Mouse (Mus musculus) olfactory bulb, adult 2 months (tissue): ENCODE measurements around the gene Rps27l. TPM values are rescaled to one million over a fixed set of nuclear protein-coding genes. Genes with fewer than 3 reads are reported as not detected.

Experiments used
- H3K27ac ChIP-seq: fragments of 200-500 bp; 2 replicates; pipeline ENCODE4 v1.5.1; 2012; ENCODE audit warnings: low read depth, low read length; ENCODE audit not compliant: insufficient read depth
- H3K4me1 ChIP-seq: fragments of 200-500 bp; 2 replicates; pipeline ENCODE4 v1.6.1; 2012; ENCODE audit warnings: low read length; ENCODE audit not compliant: control insufficient read depth, insufficient read depth
- H3K4me3 ChIP-seq: fragments of 200-500 bp; 2 replicates; pipeline ENCODE4 v1.5.1; 2012; ENCODE audit warnings: mild to moderate bottlenecking, low read depth, low read length, moderate library complexity; ENCODE audit not compliant: insufficient read depth
- CTCF ChIP-seq: fragments of 200-500 bp; IDR thresholded peaks from 2 replicates; pipeline ENCODE4 v1.5.1; 2012; ENCODE audit warnings: low read depth, mild to moderate bottlenecking, low read length, moderate library complexity; ENCODE audit not compliant: insufficient read depth
- POLR2A ChIP-seq: fragments of 200-500 bp; IDR thresholded peaks from 2 replicates; pipeline ENCODE4 v1.6.1; 2012; ENCODE audit warnings: mild to moderate bottlenecking, low read depth, low read length, moderate library complexity; ENCODE audit not compliant: insufficient read depth
- WGBS: fragments of 180-500 bp; shearing (Covaris S2); methylation state at CpG from one replicate; pipeline ENCODE4 v1.1.7; 2018; 5-methylcytosine and 5-hydroxymethylcytosine counted together
- polyA plus RNA-seq: library from polyadenylated mRNA; stranded (reverse); fragments of >200 nt; gene quantifications from 2 replicates; pipeline ENCODE4 v1.2.4, GENCODE M21; 2012; ENCODE audit warnings: low replicate concordance; ENCODE audit not compliant: missing spikeins, insufficient read depth, insufficient read length

Gene Rps27l
- polyA plus RNA-seq, 1 experiment: not detected

GRCm38 (mm10) chr9:66967492-66967891 is 21.6 kb downstream of the Rps27l start:
- Histone ChIP-seq H3K4me3 (no peak overlapping the region), H3K4me1 (no peaks in the 10 kb centered on the region), H3K27ac (no peak overlapping the region)
- 88% methylated on average over 8 of the region's 8 CpGs for WGBS
- TF ChIP-seq CTCF: no peak
- no peak for TF ChIP-seq POLR2A

DNA sequence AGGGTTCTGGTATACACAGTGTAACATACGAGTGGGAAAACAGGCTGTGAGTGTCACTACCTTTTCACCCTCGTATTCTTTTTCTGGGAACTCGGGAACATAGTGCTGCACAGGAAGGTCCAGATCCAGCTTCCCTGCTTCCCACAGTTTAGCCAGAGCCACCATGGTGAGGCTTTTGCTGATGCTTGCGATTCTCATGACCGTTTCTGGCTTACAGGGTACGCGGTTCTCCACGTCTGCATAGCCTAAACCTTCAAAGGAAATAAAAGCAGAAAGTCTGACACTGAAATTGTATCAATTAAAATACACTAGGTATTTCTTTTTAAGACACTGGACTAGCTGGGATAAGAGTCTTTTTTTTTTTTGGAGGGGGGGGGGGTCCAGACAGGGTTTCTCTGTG is 25.2 kb downstream of the Rps27l start:
- Histone ChIP-seq H3K4me3 (no peak overlapping the region), H3K4me1 (no peaks in the 10 kb centered on the region), H3K27ac (no peak overlapping the region)
- TF ChIP-seq POLR2A (no peak), CTCF (no peak)
- WGBS: 77% methylated on average over 8 of the region's 8 CpGs

GRCm38 (mm10) chr9:66974721-66975225 is 28.9 kb downstream of the Rps27l start:
- H3K27ac ChIP-seq: peak overlapping the region; percentile 39; the same call in 1 of the 2 replicates
- peak overlapping the region; percentile 77 for H3K4me3 ChIP-seq
- H3K4me1 ChIP-seq: no peaks in the 10 kb centered on the region
- WGBS: under 1% methylated on average over 41 of the region's 41 CpGs
- no peak for TF ChIP-seq POLR2A
- no peak for TF ChIP-seq CTCF

DNA sequence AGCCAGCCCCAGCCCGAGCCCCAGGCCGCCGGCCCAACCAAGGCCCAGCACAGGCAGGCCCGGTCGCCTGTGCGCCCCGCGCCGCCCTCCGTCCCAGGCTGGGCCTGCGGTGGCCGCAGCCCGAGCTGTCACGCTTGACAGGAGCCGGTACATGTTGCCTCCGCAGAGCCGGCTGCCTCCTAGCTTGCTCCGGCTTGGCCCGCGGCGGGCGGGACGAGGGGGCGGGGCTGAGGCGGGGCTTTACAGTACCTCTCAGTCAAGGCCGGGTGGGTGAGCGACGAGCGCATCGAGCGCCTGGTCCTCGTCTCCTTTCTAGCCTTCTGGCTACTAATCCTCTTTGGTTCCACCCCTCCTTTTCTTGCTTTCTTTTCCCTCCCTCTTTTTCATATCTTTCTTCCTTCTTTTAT is 29.4 kb downstream of the Rps27l start, which contains the start of gene Lactb:
Gene Lactb (minus strand): TSS at position 246 of the 407 bp plus-strand sequence.
- peak; percentile 56 for TF ChIP-seq POLR2A
- TF ChIP-seq CTCF: no peak
- H3K4me3 ChIP-seq: peak within 1 kb of the TSS; percentile 77
- H3K27ac ChIP-seq: peak within 1 kb of the TSS; percentile 49
- H3K4me1 ChIP-seq: no peaks in the 10 kb centered on the region
- 0% methylated on average over 32 of the region's 32 CpGs for WGBS

DNA sequence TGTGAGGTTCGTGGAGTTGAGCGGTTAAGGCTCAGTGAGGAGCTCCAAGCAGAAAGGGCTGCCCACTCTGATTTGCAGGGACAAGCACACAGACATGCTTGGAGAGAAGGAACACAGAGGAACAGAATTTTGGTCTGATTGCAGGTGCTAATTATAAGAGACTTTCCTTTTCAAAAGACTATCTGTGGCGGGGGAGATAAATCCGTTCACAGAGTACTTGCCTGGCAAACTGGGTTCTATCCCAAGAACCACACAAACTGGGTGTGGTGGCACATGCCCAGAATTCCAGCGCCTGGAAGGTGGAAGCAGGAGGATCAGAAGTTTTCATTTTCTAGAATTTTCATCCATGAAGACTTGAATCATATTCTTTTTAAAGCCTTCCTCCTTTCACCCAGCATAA is 31.2 kb downstream of the Rps27l start:
- WGBS: 73% methylated on average over 5 of the region's 5 CpGs
- Histone ChIP-seq H3K27ac (no peak overlapping the region), H3K4me1 (peaks cover 3% of the 10 kb centered on the region; the same call in 1 of the 2 replicates), H3K4me3 (no peak overlapping the region)
- TF ChIP-seq POLR2A (no peak), CTCF (no peak)

- peaks cover 3% of the 10 kb centered on the region; the same call in 1 of the 2 replicates for H3K4me1 ChIP-seq
- WGBS: 77% methylated on average over 1 of the region's 1 CpGs
- no peak overlapping the region for H3K27ac ChIP-seq
- no peak overlapping the region for H3K4me3 ChIP-seq
- no peak for TF ChIP-seq POLR2A
- no peak for TF ChIP-seq CTCF
Observed at GRCm38 (mm10) chr9:66977982-66978381, 32.1 kb downstream of the Rps27l start.

- WGBS: 92% methylated on average over 1 of the region's 1 CpGs
- TF ChIP-seq POLR2A (no peak), CTCF (no peak)
- peaks cover 3% of the 10 kb centered on the region; the same call in 1 of the 2 replicates for H3K4me1 ChIP-seq
- no peak overlapping the region for H3K27ac ChIP-seq
- no peak overlapping the region for H3K4me3 ChIP-seq
Observed at GRCm38 (mm10) chr9:66978468-66978867, 32.6 kb downstream of the Rps27l start.

DNA sequence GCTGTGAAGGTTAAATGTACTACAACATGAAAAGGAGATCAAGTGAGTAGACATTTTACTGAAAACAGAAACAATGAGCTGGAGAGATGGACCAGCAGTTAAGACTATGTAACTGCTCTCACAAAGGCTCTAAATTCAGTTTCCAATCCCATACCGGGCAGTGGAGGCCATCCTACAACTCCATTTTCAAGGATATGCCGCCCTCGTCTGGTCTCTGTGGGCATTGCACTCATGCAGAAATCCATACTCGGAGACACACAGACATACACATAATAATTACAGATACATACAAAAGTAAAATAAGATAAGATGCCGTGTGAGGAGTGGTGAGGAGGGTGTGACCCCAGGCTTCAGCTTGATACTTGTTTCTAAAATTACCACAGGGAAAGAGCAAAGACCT is 34.6 kb downstream of the Rps27l start:
- Histone ChIP-seq H3K4me1 (peaks cover 3% of the 10 kb centered on the region; the same call in 1 of the 2 replicates), H3K4me3 (no peak overlapping the region), H3K27ac (no peak overlapping the region)
- WGBS: 8% methylated on average over 5 of the region's 5 CpGs
- TF ChIP-seq POLR2A (no peak), CTCF (no peak)

DNA sequence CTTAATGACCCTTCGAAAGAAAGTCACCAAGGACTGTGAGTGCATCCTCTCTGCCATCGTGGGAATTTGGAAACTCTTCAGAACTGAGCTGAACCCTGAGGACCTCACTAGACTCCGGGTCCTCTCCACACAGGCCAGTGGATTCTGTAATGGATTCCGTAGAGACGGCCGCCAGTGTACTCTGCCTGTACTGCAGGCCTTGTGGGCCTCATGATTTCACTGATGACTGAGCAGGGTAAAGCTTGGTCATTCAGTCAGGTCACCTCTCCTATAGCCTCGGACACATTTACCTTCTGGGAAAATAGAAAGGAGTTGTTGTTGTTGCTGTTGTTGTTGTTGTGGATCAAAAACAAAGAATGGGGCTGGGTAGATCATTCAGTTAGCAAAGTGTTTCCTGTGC is 36.2 kb downstream of the Rps27l start:
- Histone ChIP-seq H3K4me1 (peaks cover 3% of the 10 kb centered on the region; the same call in 1 of the 2 replicates), H3K4me3 (no peak overlapping the region), H3K27ac (no peak overlapping the region)
- TF ChIP-seq CTCF: no peak
- TF ChIP-seq POLR2A: no peak
- 81% methylated on average over 7 of the region's 7 CpGs for WGBS
